In genomic region chr6:65842579-65842978, GRCm38 (mm10) we compare ENCODE assay signal across 15 mouse cellular contexts.
"Had no signal": no experiment of that assay in that cellular context is flagged by ENCODE, and none has a peak within 500 bp of the region (broad histone marks: within the 10 kb centered on the region; RNA-seq: fewer than 3 reads in every experiment).

No protein-coding gene starts in this region.

- ATAC-seq: liver, postnatal 0 days; lung, postnatal 0 days; midbrain, embryonic 16.5 days had no signal

- DNase-seq: liver, postnatal 0 days; lung, adult 2 months; lung, postnatal 14 days; lung, postnatal 4 days; midbrain, embryonic 14.5 days; retina, postnatal 1 day; right cerebral cortex, adult 18-20 months; right cerebral cortex, postnatal 25 days; right cerebral cortex, postnatal 4 days; spleen, adult 18-20 months; thymus, adult 18-20 months; thymus, postnatal 14 days; thymus, postnatal 4 days had no signal
